ENCODE assay signal across 14 mouse cellular contexts in genomic region chr9:99164148-99164503, GRCm38 (mm10). TPM values are rescaled to one million over a fixed set of nuclear protein-coding genes. Genes with fewer than 3 reads are reported as not detected.
DNase-seq lines count a peak whose midpoint lies in the region; ATAC-seq and TF ChIP-seq lines count a peak whose summit lies in the region.
"Had no signal": no experiment of that assay in that cellular context is flagged by ENCODE, and none has a peak within 500 bp of the region (broad histone marks: within the 10 kb centered on the region; RNA-seq: fewer than 3 reads in every experiment).

No protein-coding gene starts in this region.

- TF ChIP-seq EP300 in MEL (IDR thresholded peaks at IDR 0.05; ENCODE audit: low read depth in 1 of 2, low read length in 2 of 2) = peak in 1 of 2 experiments; percentile 63; a peak in 2 of 4 replicates

- 52% methylated on average over 9 of the region's 9 CpGs for WGBS in hindbrain, embryonic 10.5 days
- WGBS in hindbrain, embryonic 16.5 days = 44% methylated on average over 9 of the region's 9 CpGs
- WGBS in forebrain, embryonic 13.5 days = 50% methylated on average over 9 of the region's 9 CpGs
- WGBS in liver, embryonic 13.5 days (ENCODE audit: insufficient replicate concordance) = 31% methylated on average over 9 of the region's 9 CpGs

- H3K27me3 ChIP-seq in hindbrain, embryonic 10.5 days (ENCODE audit: insufficient read depth, poor library complexity, severe bottlenecking) = no peaks in the 10 kb centered on the region
- no peaks in the 10 kb centered on the region for H3K27me3 ChIP-seq in hindbrain, embryonic 16.5 days (replicated peaks; ENCODE audit: control insufficient read depth, insufficient read depth, low read length)
- H3K27me3 ChIP-seq in MEL (ENCODE audit: control insufficient read depth in 1 of 2, insufficient read depth in 2 of 2, low read length in 2 of 2) = no peaks in the 10 kb centered on the region
- H3K27me3 ChIP-seq in forebrain, embryonic 13.5 days = no peaks in the 10 kb centered on the region
- H3K27me3 ChIP-seq in liver, embryonic 13.5 days = 0 out of 2 replicates have a peak, but pooled peaks cover 8% of the 10 kb centered on the region
- H3K27me3 ChIP-seq: embryonic facial prominence, embryonic 12.5 days; kidney, embryonic 15.5 days had no signal

- no peaks in the 10 kb centered on the region for H3K9me3 ChIP-seq in hindbrain, embryonic 10.5 days
- no peaks in the 10 kb centered on the region for H3K9me3 ChIP-seq in hindbrain, embryonic 16.5 days (ENCODE audit: control insufficient read depth, low read length)
- H3K9me3 ChIP-seq in MEL (replicated peaks; ENCODE audit: insufficient read depth, low read length) = no peaks in the 10 kb centered on the region
- H3K9me3 ChIP-seq in forebrain, embryonic 13.5 days (replicated peaks) = no peaks in the 10 kb centered on the region
- no peaks in the 10 kb centered on the region for H3K9me3 ChIP-seq in liver, embryonic 13.5 days (replicated peaks)
- H3K9me3 ChIP-seq: embryonic facial prominence, embryonic 12.5 days; kidney, embryonic 15.5 days had no signal

- no peak for DNase-seq in hindbrain, embryonic 10.5 days (ENCODE audit: low spot score)
- no peak for DNase-seq in MEL (ENCODE audit: low read depth, low spot score)
- DNase-seq in liver, embryonic 13.5 days = peak; percentile 8
- no peak for DNase-seq in thymus, postnatal 0 days (ENCODE audit: low spot score)
- no peak for DNase-seq in kidney, postnatal 4 days
- DNase-seq in right cerebral cortex, postnatal 14 days = no peak
- DNase-seq: adrenal gland, postnatal 14 days; lung, adult 2 months; thymus, postnatal 4 days had no signal

- peak overlapping the region; percentile 84 for H3K27ac ChIP-seq in hindbrain, embryonic 10.5 days
- H3K27ac ChIP-seq in hindbrain, embryonic 16.5 days (ENCODE audit: low read depth, low read length) = no peak overlapping the region
- H3K27ac ChIP-seq in MEL (ENCODE audit: control insufficient read depth, low read depth, low read length) = peak overlapping the region; percentile 94
- H3K27ac ChIP-seq in forebrain, embryonic 13.5 days = peak overlapping the region; percentile 70
- no peak overlapping the region for H3K27ac ChIP-seq in liver, embryonic 13.5 days
- H3K27ac ChIP-seq: kidney, embryonic 15.5 days; layer of hippocampus, adult 2 months had no signal

- ATAC-seq in hindbrain, embryonic 16.5 days = no peak
- peak; percentile 60 for ATAC-seq in forebrain, embryonic 13.5 days
- peak; percentile 56 for ATAC-seq in liver, embryonic 13.5 days (ENCODE audit: low read depth)

- no peak overlapping the region for H3K9ac ChIP-seq in hindbrain, embryonic 16.5 days (ENCODE audit: low read depth, low read length)
- peak overlapping the region; percentile 70 for H3K9ac ChIP-seq in MEL (ENCODE audit: control insufficient read depth, low read depth, low read length, poor library complexity, severe bottlenecking)
- H3K9ac ChIP-seq in forebrain, embryonic 13.5 days = no peak overlapping the region
- H3K9ac ChIP-seq in liver, embryonic 13.5 days = no peak overlapping the region
- H3K9ac ChIP-seq: embryonic facial prominence, embryonic 12.5 days; kidney, embryonic 15.5 days had no signal

- no peak for TF ChIP-seq POLR2A in MEL (IDR thresholded peaks at IDR 0.05; ENCODE audit: control insufficient read depth in 1 of 2, insufficient read depth in 1 of 2, low read depth in 1 of 2, low read length in 2 of 2, poor library complexity in 1 of 2)

- H3K4me2 ChIP-seq in hindbrain, embryonic 16.5 days (ENCODE audit: low read length) = no peak overlapping the region
- peak overlapping the region; percentile 45 for H3K4me2 ChIP-seq in forebrain, embryonic 13.5 days
- H3K4me2 ChIP-seq in liver, embryonic 13.5 days = 0 out of 2 replicates have a peak overlapping the region, but pooled peaks have one; percentile 11

- H3K79me2 ChIP-seq in MEL (ENCODE audit: control insufficient read depth, insufficient read depth, low read length, poor library complexity) = no peaks in the 10 kb centered on the region

- no peak for TF ChIP-seq CTCF in MEL (IDR thresholded peaks at IDR 0.05 in 2 of 3, conservative IDR thresholded peaks at IDR 0.05 in 1 of 3; ENCODE audit: control insufficient read depth in 1 of 3, insufficient read depth in 1 of 3, low read depth in 2 of 3, low read length in 3 of 3, poor library complexity in 1 of 3, severe bottlenecking in 1 of 3)

- H3K36me3 ChIP-seq in hindbrain, embryonic 10.5 days = no peaks in the 10 kb centered on the region
- no peaks in the 10 kb centered on the region for H3K36me3 ChIP-seq in hindbrain, embryonic 16.5 days (ENCODE audit: control insufficient read depth, insufficient read depth, low read length)
- peaks cover 0 to 33% of the 10 kb centered on the region in 2 experiments; a peak in 2 of 4 replicates for H3K36me3 ChIP-seq in MEL (ENCODE audit: control insufficient read depth in 1 of 2, insufficient read depth in 2 of 2, low read length in 2 of 2)
- no peaks in the 10 kb centered on the region for H3K36me3 ChIP-seq in forebrain, embryonic 13.5 days (ENCODE audit: poor library complexity, severe bottlenecking)
- H3K36me3 ChIP-seq in liver, embryonic 13.5 days = no peaks in the 10 kb centered on the region
- H3K36me3 ChIP-seq: embryonic facial prominence, embryonic 12.5 days; kidney, embryonic 15.5 days had no signal

- no peak for TF ChIP-seq RAD21 in MEL (IDR thresholded peaks at IDR 0.05; ENCODE audit: low read depth, low read length)

- peak overlapping the region; percentile 28 for H3K4me3 ChIP-seq in hindbrain, embryonic 10.5 days
- no peak overlapping the region for H3K4me3 ChIP-seq in hindbrain, embryonic 16.5 days (ENCODE audit: low read length)
- peak overlapping the region; percentile 49 to 52 for H3K4me3 ChIP-seq in MEL (ENCODE audit: control insufficient read depth in 1 of 2, insufficient read depth in 1 of 2, low read depth in 2 of 2, low read length in 2 of 2)
- H3K4me3 ChIP-seq in forebrain, embryonic 13.5 days = no peak overlapping the region
- no peak overlapping the region for H3K4me3 ChIP-seq in liver, embryonic 13.5 days (replicated peaks)
- H3K4me3 ChIP-seq: embryonic facial prominence, embryonic 12.5 days; kidney, embryonic 15.5 days; layer of hippocampus, adult 2 months had no signal

- peaks cover 28% of the 10 kb centered on the region for H3K4me1 ChIP-seq in hindbrain, embryonic 10.5 days (replicated peaks)
- no peaks in the 10 kb centered on the region; the same call in 1 of the 2 replicates for H3K4me1 ChIP-seq in hindbrain, embryonic 16.5 days (ENCODE audit: control insufficient read depth, insufficient read depth, low read depth, low read length)
- H3K4me1 ChIP-seq in MEL (ENCODE audit: control insufficient read depth in 1 of 2, insufficient read depth in 2 of 2, low read length in 2 of 2) = peaks cover 17 to 43% of the 10 kb centered on the region in 2 experiments
- H3K4me1 ChIP-seq in forebrain, embryonic 13.5 days = peaks cover 19% of the 10 kb centered on the region
- peaks cover 52% of the 10 kb centered on the region for H3K4me1 ChIP-seq in liver, embryonic 13.5 days (replicated peaks)
- H3K4me1 ChIP-seq: kidney, embryonic 15.5 days had no signal

TF ChIP-seq in MEL, 35 proteins besides CTCF, POLR2A, EP300 and RAD21 (continues in another document):
- TF ChIP-seq E2F4 (IDR thresholded peaks at IDR 0.05; ENCODE audit: borderline replicate concordance, low read depth, low read length) (no peak), GATA1 (IDR thresholded peaks at IDR 0.05; ENCODE audit: low read depth, low read length) (peak; percentile 44; the same call in 1 of the 2 replicates), BHLHE40 (IDR thresholded peaks at IDR 0.05; ENCODE audit: borderline replicate concordance, low read depth, low read length) (peak; percentile 46; the same call in 1 of the 2 replicates), ETS1 (IDR thresholded peaks at IDR 0.05; ENCODE audit: low read depth, low read length) (no peak), TBP (IDR thresholded peaks at IDR 0.05; ENCODE audit: low read depth, low read length) (no peak), TAL1 (IDR thresholded peaks at IDR 0.05; ENCODE audit: low read length) (peak; percentile 43; the same call in 1 of the 2 replicates), ZNF384 (IDR thresholded peaks at IDR 0.05; ENCODE audit: low read depth, low read length) (no peak), MAZ (IDR thresholded peaks at IDR 0.05; ENCODE audit: low read depth, low read length) (no peak), CHD1 (IDR thresholded peaks at IDR 0.05; ENCODE audit: low read depth, low read length) (no peak), MYC (IDR thresholded peaks at IDR 0.05; ENCODE audit: low read depth, low read length) (peak; percentile 89), UBTF (IDR thresholded peaks at IDR 0.05; ENCODE audit: borderline replicate concordance, insufficient read depth, low read depth, low read length) (no peak), MAX (IDR thresholded peaks at IDR 0.05; ENCODE audit: low read length) (peak; percentile 89), ELF1 (IDR thresholded peaks at IDR 0.05; ENCODE audit: low read depth, low read length) (0 out of 2 replicates have a peak, but pooled peaks have one; percentile 26), CHD2 (IDR thresholded peaks at IDR 0.05; ENCODE audit: low read length) (no peak), HCFC1 (IDR thresholded peaks at IDR 0.05; ENCODE audit: low read depth, low read length) (no peak), SMC3 (IDR thresholded peaks at IDR 0.05; ENCODE audit: low read depth, low read length) (no peak), RCOR1 (IDR thresholded peaks at IDR 0.05; ENCODE audit: low read depth, low read length) (no peak), USF1 (IDR thresholded peaks at IDR 0.05; ENCODE audit: low read depth, low read length) (no peak), KAT2A (conservative IDR thresholded peaks at IDR 0.05; ENCODE audit: low read depth, low read length) (no peak), GABPA (IDR thresholded peaks at IDR 0.05; ENCODE audit: low read depth, low read length) (no peak), ZC3H11A (IDR thresholded peaks at IDR 0.05; ENCODE audit: low read depth, low read length) (no peak), POLR2AphosphoS2 (IDR thresholded peaks at IDR 0.05; ENCODE audit: low read length) (no peak), MXI1 (IDR thresholded peaks at IDR 0.05; ENCODE audit: low read depth, low read length) (peak; percentile 84)

RNA-seq across cellular contexts. Expression of gene Pik3cb, which starts 23.7 kb away (rescaled TPM):
- polyA plus RNA-seq in hindbrain, embryonic 10.5 days (2016; fragmentation: Nextera tagmentation; extraction: Ambion mirVana) = 1.6 and 2.8 TPM in 2 replicates
- polyA plus RNA-seq in hindbrain, embryonic 16.5 days (2015; fragmentation: Nextera tagmentation; extraction: Ambion mirVana) = 2.1 and 2.9 TPM in 2 replicates
- total RNA-seq in MEL (2012; rRNA removed) = 2.2 and 2.4 TPM in 2 replicates
- polyA plus RNA-seq in MEL (2012; ENCODE audit: insufficient read depth in 1 of 2, insufficient read length in 2 of 2, low read depth in 1 of 2, low replicate concordance in 2 of 2, missing spikeins in 1 of 2) = 1 to 10 TPM in 1 of 2 experiments, not detected in 1; 7.6 TPM
- polyA plus RNA-seq in forebrain, embryonic 13.5 days (2015; fragmentation: Nextera tagmentation; extraction: Ambion mirVana) = 4.1 and 4.6 TPM in 2 replicates
- 2.5 and 2.6 TPM in 2 replicates for polyA plus RNA-seq in liver, embryonic 13.5 days (2015; fragmentation: Nextera tagmentation; extraction: Ambion mirVana)
- 1.2 and 1.6 TPM in 2 replicates for polyA plus RNA-seq in thymus, postnatal 0 days (2015; fragmentation: Nextera tagmentation; extraction: Ambion mirVana)

Comparison
In these comparisons a context has a peak if more than half of its experiments do, and no peak if none do; other contexts are left out.
1. H3K27ac ChIP-seq: peak in hindbrain, embryonic 10.5 days (single experiment), MEL (single experiment) and forebrain, embryonic 13.5 days (single experiment); none in hindbrain, embryonic 16.5 days (single experiment) and liver, embryonic 13.5 days (single experiment).
2. H3K4me3 ChIP-seq: peak in hindbrain, embryonic 10.5 days (single experiment) and MEL (2 of 2); none in hindbrain, embryonic 16.5 days (single experiment), forebrain, embryonic 13.5 days (single experiment) and liver, embryonic 13.5 days (single experiment).